9 mouse cellular contexts compared by ENCODE assay signal in genomic region chr7:19281680-19282304, GRCm38 (mm10). TPM values are rescaled to one million over a fixed set of nuclear protein-coding genes. Genes with fewer than 3 reads are reported as not detected.
DNase-seq lines count a peak whose midpoint lies in the region; ATAC-seq and TF ChIP-seq lines count a peak whose summit lies in the region.
"Not testable (repeated sequence)": the region's sequence is repeated elsewhere in the genome, so short reads cannot be mapped to it uniquely, and the experiment has no call there.
"Had no signal": no experiment of that assay in that cellular context is flagged by ENCODE, and none has a peak within 500 bp of the region (broad histone marks: within the 10 kb centered on the region; RNA-seq: fewer than 3 reads in every experiment).

No protein-coding gene starts in this region.

- dilution Hi-C loops in CH12.LX (cut with MboI; ENCODE audit: extremely low pct_ligation_motif_present, extremely low pct_unique_long_range_greater_than_20kb, low sequenced_read_pairs): not testable (repeated sequence)

- H3K79me2 ChIP-seq in CH12.LX (replicated peaks; ENCODE audit: control insufficient read depth, extremely low read depth, insufficient read depth, poor library complexity, severe bottlenecking): not testable (repeated sequence)

- not testable (repeated sequence) for H3K36me3 ChIP-seq in CH12.LX (replicated peaks in 1 of 2; ENCODE audit: control insufficient read depth in 1 of 2, insufficient read depth in 1 of 2, low read length in 1 of 2); heart, embryonic 16.5 days (ENCODE audit: control insufficient read depth, insufficient read depth); kidney, embryonic 14.5 days (ENCODE audit: control insufficient read depth, insufficient read depth, low read length); liver, embryonic 12.5 days; midbrain, embryonic 13.5 days; stomach, embryonic 14.5 days (ENCODE audit: control insufficient read depth, insufficient read depth, low read length)

- not testable (repeated sequence) for H3K27ac ChIP-seq in CH12.LX (ENCODE audit: insufficient read depth, low read depth); brown adipose tissue, adult 24 weeks (replicated peaks; ENCODE audit: low read depth, low read length); heart, embryonic 16.5 days (ENCODE audit: low read length); kidney, embryonic 14.5 days (ENCODE audit: low read depth, low read length); midbrain, embryonic 13.5 days; stomach, embryonic 14.5 days (ENCODE audit: low read length)
- peak overlapping the region; percentile 70; the same call in 1 of the 2 replicates for H3K27ac ChIP-seq in liver, embryonic 12.5 days

- peak overlapping the region in 1 of 3 experiments; percentile 58 for H3K4me3 ChIP-seq in CH12.LX (replicated peaks in 1 of 3; ENCODE audit: low read depth in 2 of 3, low read length in 2 of 3, poor library complexity in 1 of 3)
- peak overlapping the region; percentile 44; the same call in 1 of the 2 replicates for H3K4me3 ChIP-seq in brown adipose tissue, adult 24 weeks (ENCODE audit: insufficient read depth, low read depth, low read length)
- H3K4me3 ChIP-seq in heart, embryonic 16.5 days (ENCODE audit: low read length): not testable (repeated sequence)
- H3K4me3 ChIP-seq in kidney, embryonic 14.5 days (ENCODE audit: low read length): peak overlapping the region; percentile 59
- H3K4me3 ChIP-seq in liver, embryonic 12.5 days: peak overlapping the region; percentile 66
- H3K4me3 ChIP-seq in midbrain, embryonic 13.5 days (replicated peaks): peak overlapping the region; percentile 91
- peak overlapping the region; percentile 55; the same call in 1 of the 2 replicates for H3K4me3 ChIP-seq in stomach, embryonic 14.5 days (ENCODE audit: low read depth, low read length)

- DNase-seq in CH12.LX (ENCODE audit: extremely low read depth): peak; percentile 54

- in situ Hi-C loops in CH12.LX (cut with MboI; ENCODE audit: low pct_ligation_motif_present, low pct_unique_long_range_greater_than_20kb, low sequenced_read_pairs): loop anchor here (5.0 kb wide), 1 partner anchor 99 kb away; no protein-coding TSS in a partner anchor

- TF ChIP-seq RAD21 in CH12.LX (IDR thresholded peaks at IDR 0.05; ENCODE audit: low read depth, low read length): peak; percentile 56

- not testable (repeated sequence) for H3K9ac ChIP-seq in CH12.LX (ENCODE audit: insufficient read depth, low read depth); heart, embryonic 16.5 days (ENCODE audit: low read length); kidney, embryonic 14.5 days (ENCODE audit: low read depth, low read length); liver, embryonic 12.5 days; midbrain, embryonic 13.5 days (replicated peaks); stomach, embryonic 14.5 days (replicated peaks; ENCODE audit: low read depth, low read length)

- H3K4me2 ChIP-seq in CH12.LX (ENCODE audit: insufficient read depth, low read depth, poor library complexity, severe bottlenecking): 0 out of 2 replicates have a peak overlapping the region, but pooled peaks have one; percentile 92
- peak overlapping the region; percentile 80 for H3K4me2 ChIP-seq in heart, embryonic 16.5 days (ENCODE audit: low read depth, low read length)
- H3K4me2 ChIP-seq in kidney, embryonic 14.5 days (replicated peaks; ENCODE audit: low read depth, low read length): peak overlapping the region; percentile 98
- peak overlapping the region; percentile 100 for H3K4me2 ChIP-seq in liver, embryonic 12.5 days
- H3K4me2 ChIP-seq in midbrain, embryonic 13.5 days (replicated peaks): peak overlapping the region; percentile 80
- H3K4me2 ChIP-seq in stomach, embryonic 14.5 days (replicated peaks; ENCODE audit: low read depth, low read length): peak overlapping the region; percentile 100

- TF ChIP-seq EP300 in CH12.LX (IDR thresholded peaks at IDR 0.05; ENCODE audit: low read length): not testable (repeated sequence)

- WGBS in heart, embryonic 16.5 days: 24% methylated on average over 6 of the region's 6 CpGs
- WGBS in kidney, embryonic 14.5 days: 37% methylated on average over 6 of the region's 6 CpGs
- WGBS in liver, embryonic 12.5 days (ENCODE audit: insufficient replicate concordance): 22% methylated on average over 6 of the region's 6 CpGs
- WGBS in midbrain, embryonic 13.5 days: 35% methylated on average over 6 of the region's 6 CpGs
- 27% methylated on average over 6 of the region's 6 CpGs for WGBS in stomach, embryonic 14.5 days

- TF ChIP-seq CTCF in CH12.LX (conservative IDR thresholded peaks at IDR 0.05 in 1 of 2, IDR thresholded peaks at IDR 0.05 in 1 of 2; ENCODE audit: low read depth in 2 of 2, low read length in 2 of 2): peak; percentile 32 to 64; a peak in 3 of 4 replicates

- H3K27me3 ChIP-seq in CH12.LX (replicated peaks): peaks cover 31% of the 10 kb centered on the region
- H3K27me3 ChIP-seq in heart, embryonic 16.5 days (ENCODE audit: control insufficient read depth, insufficient read depth, low read length): peaks cover 54% of the 10 kb centered on the region
- peaks cover 50% of the 10 kb centered on the region for H3K27me3 ChIP-seq in kidney, embryonic 14.5 days (ENCODE audit: control insufficient read depth, insufficient read depth, low read length)
- peaks cover 88% of the 10 kb centered on the region for H3K27me3 ChIP-seq in liver, embryonic 12.5 days (replicated peaks)
- peaks cover 48% of the 10 kb centered on the region for H3K27me3 ChIP-seq in midbrain, embryonic 13.5 days
- peaks cover 34% of the 10 kb centered on the region for H3K27me3 ChIP-seq in stomach, embryonic 14.5 days (ENCODE audit: control insufficient read depth, insufficient read depth, low read length)

- peaks cover 2 to 20% of the 10 kb centered on the region in 2 experiments; a peak in 3 of 4 replicates for H3K4me1 ChIP-seq in CH12.LX (ENCODE audit: control insufficient read depth in 1 of 2, insufficient read depth in 2 of 2)
- not testable (repeated sequence) for H3K4me1 ChIP-seq in brown adipose tissue, adult 24 weeks (ENCODE audit: control insufficient read depth, insufficient read depth, insufficient read length, low read length); heart, embryonic 16.5 days (ENCODE audit: control insufficient read depth, insufficient read depth, low read length); kidney, embryonic 14.5 days (ENCODE audit: control insufficient read depth, insufficient read depth, low read length); stomach, embryonic 14.5 days (ENCODE audit: control insufficient read depth, insufficient read depth, low read length)
- H3K4me1 ChIP-seq in liver, embryonic 12.5 days: peaks cover 36% of the 10 kb centered on the region
- peaks cover 28% of the 10 kb centered on the region for H3K4me1 ChIP-seq in midbrain, embryonic 13.5 days (replicated peaks)

- H3K9me3 ChIP-seq in CH12.LX (replicated peaks; ENCODE audit: low read length); heart, embryonic 16.5 days (replicated peaks; ENCODE audit: control insufficient read depth, low read length); kidney, embryonic 14.5 days (ENCODE audit: control insufficient read depth, low read length); liver, embryonic 12.5 days (replicated peaks); midbrain, embryonic 13.5 days; stomach, embryonic 14.5 days (ENCODE audit: control insufficient read depth, low read depth, low read length): not testable (repeated sequence)

- TF ChIP-seq POLR2A in CH12.LX (IDR thresholded peaks at IDR 0.05; ENCODE audit: low read depth, low read length): not testable (repeated sequence)

- peak; percentile 48; the same call in 1 of the 2 replicates for ATAC-seq in erythroid progenitor cell, adult 5-6 weeks (replicated peaks; ENCODE audit: low FRiP score, poor library complexity, severe bottlenecking)
- ATAC-seq in heart, embryonic 16.5 days (replicated peaks; ENCODE audit: extremely low read depth, insufficient read depth, low FRiP score); stomach, embryonic 14.5 days (ENCODE audit: insufficient number of reproducible peaks, insufficient read depth, low FRiP score, low read depth): not testable (repeated sequence)
- ATAC-seq in kidney, embryonic 14.5 days (ENCODE audit: low FRiP score, low TSS enrichment): 0 out of 2 replicates have a peak, but pooled peaks have one; percentile 7
- ATAC-seq in liver, embryonic 12.5 days: peak; percentile 42
- 0 out of 2 replicates have a peak, but pooled peaks have one; percentile 15 for ATAC-seq in midbrain, embryonic 13.5 days

RNA-seq across cellular contexts. Expression of gene Rtn2, which starts 0.6 kb away (rescaled TPM):
- total RNA-seq in CH12.LX (2012; rRNA removed) (0.72 and 1.0 TPM in 2 replicates), CH12.LX (2014; rRNA removed) (0.43 and 0.56 TPM in 2 replicates)
- 0.76 and 0.80 TPM in 2 replicates for polyA plus RNA-seq in CH12.LX (2012; ENCODE audit: insufficient read length, low read depth)
- 14.9 and 16.6 TPM in 2 replicates for polyA plus RNA-seq in brown adipose tissue, adult 24 weeks (2012; ENCODE audit: insufficient read depth, insufficient read length, missing spikeins)
- total RNA-seq in erythroid progenitor cell, adult 5-6 weeks (2015; ENCODE audit: low replicate concordance): 4.0 TPM in 1 of 2 replicates, not detected in the other
- total RNA-seq in erythroid progenitor cell, adult 5-6 weeks (2017; ENCODE audit: low replicate concordance): not detected in 2 replicates
- 27.4 and 28.5 TPM in 2 replicates for polyA plus RNA-seq in heart, embryonic 16.5 days (2015; fragmentation: Nextera tagmentation; extraction: Ambion mirVana)
- 5.4 and 5.7 TPM in 2 replicates for polyA plus RNA-seq in kidney, embryonic 14.5 days (2014; fragmentation: Nextera tagmentation; extraction: Ambion mirVana)
- polyA plus RNA-seq in liver, embryonic 12.5 days (2016; fragmentation: Nextera tagmentation; extraction: Ambion mirVana): 5.1 and 5.6 TPM in 2 replicates
- polyA plus RNA-seq in midbrain, embryonic 13.5 days (2015; fragmentation: Nextera tagmentation; extraction: Ambion mirVana): 97.4 and 102 TPM in 2 replicates
- polyA plus RNA-seq in stomach, embryonic 14.5 days (2014; fragmentation: Nextera tagmentation; extraction: Ambion mirVana): 11.7 and 13.9 TPM in 2 replicates

RNA-seq across cellular contexts. Expression of gene Ppm1n, which starts 1.9 kb away (rescaled TPM):
- total RNA-seq in CH12.LX (2012; rRNA removed) (not detected in 2 replicates), CH12.LX (2014; rRNA removed) (not detected in 2 replicates)
- not detected in 2 replicates for polyA plus RNA-seq in CH12.LX (2012; ENCODE audit: insufficient read length, low read depth)
- polyA plus RNA-seq in brown adipose tissue, adult 24 weeks (2012; ENCODE audit: insufficient read depth, insufficient read length, missing spikeins): not detected in 2 replicates
- total RNA-seq in erythroid progenitor cell, adult 5-6 weeks (2015; ENCODE audit: low replicate concordance): not detected in 2 replicates
- not detected in 2 replicates for total RNA-seq in erythroid progenitor cell, adult 5-6 weeks (2017; ENCODE audit: low replicate concordance)
- 0.11 TPM in 1 of 2 replicates, not detected in the other for polyA plus RNA-seq in heart, embryonic 16.5 days (2015; fragmentation: Nextera tagmentation; extraction: Ambion mirVana)
- polyA plus RNA-seq in kidney, embryonic 14.5 days (2014; fragmentation: Nextera tagmentation; extraction: Ambion mirVana): not detected in 2 replicates
- not detected in 2 replicates for polyA plus RNA-seq in liver, embryonic 12.5 days (2016; fragmentation: Nextera tagmentation; extraction: Ambion mirVana)
- 0.34 and 0.88 TPM in 2 replicates for polyA plus RNA-seq in midbrain, embryonic 13.5 days (2015; fragmentation: Nextera tagmentation; extraction: Ambion mirVana)
- 0.15 TPM in 1 of 2 replicates, not detected in the other for polyA plus RNA-seq in stomach, embryonic 14.5 days (2014; fragmentation: Nextera tagmentation; extraction: Ambion mirVana)
- total RNA-seq: gastrocnemius, postnatal 25 days had no signal

RNA-seq across cellular contexts. Expression of gene Vasp, which starts 10.2 kb away (rescaled TPM):
- total RNA-seq in CH12.LX (2012; rRNA removed) (109 and 114 TPM in 2 replicates), CH12.LX (2014; rRNA removed) (122 and 125 TPM in 2 replicates)
- 191 and 240 TPM in 2 replicates for polyA plus RNA-seq in CH12.LX (2012; ENCODE audit: insufficient read length, low read depth)
- polyA plus RNA-seq in brown adipose tissue, adult 24 weeks (2012; ENCODE audit: insufficient read depth, insufficient read length, missing spikeins): 13.4 and 19.2 TPM in 2 replicates
- total RNA-seq in erythroid progenitor cell, adult 5-6 weeks (2015; ENCODE audit: low replicate concordance): 34.0 and 58.7 TPM in 2 replicates
- 17.9 and 26.7 TPM in 2 replicates for total RNA-seq in erythroid progenitor cell, adult 5-6 weeks (2017; ENCODE audit: low replicate concordance)
- polyA plus RNA-seq in heart, embryonic 16.5 days (2015; fragmentation: Nextera tagmentation; extraction: Ambion mirVana): 84.0 and 86.1 TPM in 2 replicates
- polyA plus RNA-seq in kidney, embryonic 14.5 days (2014; fragmentation: Nextera tagmentation; extraction: Ambion mirVana): 54.2 and 56.5 TPM in 2 replicates
- 61.1 and 61.5 TPM in 2 replicates for polyA plus RNA-seq in liver, embryonic 12.5 days (2016; fragmentation: Nextera tagmentation; extraction: Ambion mirVana)
- 28.6 and 38.0 TPM in 2 replicates for polyA plus RNA-seq in midbrain, embryonic 13.5 days (2015; fragmentation: Nextera tagmentation; extraction: Ambion mirVana)
- polyA plus RNA-seq in stomach, embryonic 14.5 days (2014; fragmentation: Nextera tagmentation; extraction: Ambion mirVana): 48.1 and 64.9 TPM in 2 replicates

RNA-seq across cellular contexts. Expression of gene Fosb, which starts 28.1 kb away (rescaled TPM):
- total RNA-seq in CH12.LX (2012; rRNA removed) (0.08 and 0.13 TPM in 2 replicates), CH12.LX (2014; rRNA removed) (not detected in 2 replicates)
- 0.27 and 0.56 TPM in 2 replicates for polyA plus RNA-seq in CH12.LX (2012; ENCODE audit: insufficient read length, low read depth)
- polyA plus RNA-seq in brown adipose tissue, adult 24 weeks (2012; ENCODE audit: insufficient read depth, insufficient read length, missing spikeins): 2.7 and 48.0 TPM in 2 replicates
- 6.3 and 7.9 TPM in 2 replicates for total RNA-seq in erythroid progenitor cell, adult 5-6 weeks (2015; ENCODE audit: low replicate concordance)
- 1.3 and 3.3 TPM in 2 replicates for total RNA-seq in erythroid progenitor cell, adult 5-6 weeks (2017; ENCODE audit: low replicate concordance)
- polyA plus RNA-seq in heart, embryonic 16.5 days (2015; fragmentation: Nextera tagmentation; extraction: Ambion mirVana): 0.24 and 0.34 TPM in 2 replicates
- 0.14 and 0.20 TPM in 2 replicates for polyA plus RNA-seq in kidney, embryonic 14.5 days (2014; fragmentation: Nextera tagmentation; extraction: Ambion mirVana)
- 0.04 and 0.05 TPM in 2 replicates for polyA plus RNA-seq in liver, embryonic 12.5 days (2016; fragmentation: Nextera tagmentation; extraction: Ambion mirVana)
- not detected in 2 replicates for polyA plus RNA-seq in midbrain, embryonic 13.5 days (2015; fragmentation: Nextera tagmentation; extraction: Ambion mirVana)
- 0.07 TPM in 1 of 2 replicates, not detected in the other for polyA plus RNA-seq in stomach, embryonic 14.5 days (2014; fragmentation: Nextera tagmentation; extraction: Ambion mirVana)

RNA-seq across cellular contexts. Expression of gene Opa3, which starts 53.7 kb away (rescaled TPM):
- total RNA-seq in CH12.LX (2012; rRNA removed) (11.9 and 15.7 TPM in 2 replicates), CH12.LX (2014; rRNA removed) (8.6 and 9.4 TPM in 2 replicates)
- polyA plus RNA-seq in CH12.LX (2012; ENCODE audit: insufficient read length, low read depth): 20.0 and 21.2 TPM in 2 replicates
- 28.9 and 29.2 TPM in 2 replicates for polyA plus RNA-seq in brown adipose tissue, adult 24 weeks (2012; ENCODE audit: insufficient read depth, insufficient read length, missing spikeins)
- total RNA-seq in erythroid progenitor cell, adult 5-6 weeks (2015; ENCODE audit: low replicate concordance): 19.8 and 25.6 TPM in 2 replicates
- total RNA-seq in erythroid progenitor cell, adult 5-6 weeks (2017; ENCODE audit: low replicate concordance): 20.0 and 22.7 TPM in 2 replicates
- polyA plus RNA-seq in heart, embryonic 16.5 days (2015; fragmentation: Nextera tagmentation; extraction: Ambion mirVana): 40.4 and 41.8 TPM in 2 replicates
- polyA plus RNA-seq in kidney, embryonic 14.5 days (2014; fragmentation: Nextera tagmentation; extraction: Ambion mirVana): 33.3 and 44.6 TPM in 2 replicates
- 22.1 and 23.3 TPM in 2 replicates for polyA plus RNA-seq in liver, embryonic 12.5 days (2016; fragmentation: Nextera tagmentation; extraction: Ambion mirVana)
- 39.4 and 40.5 TPM in 2 replicates for polyA plus RNA-seq in midbrain, embryonic 13.5 days (2015; fragmentation: Nextera tagmentation; extraction: Ambion mirVana)
- polyA plus RNA-seq in stomach, embryonic 14.5 days (2014; fragmentation: Nextera tagmentation; extraction: Ambion mirVana): 37.1 and 42.9 TPM in 2 replicates
